In the genomic region with DNA sequence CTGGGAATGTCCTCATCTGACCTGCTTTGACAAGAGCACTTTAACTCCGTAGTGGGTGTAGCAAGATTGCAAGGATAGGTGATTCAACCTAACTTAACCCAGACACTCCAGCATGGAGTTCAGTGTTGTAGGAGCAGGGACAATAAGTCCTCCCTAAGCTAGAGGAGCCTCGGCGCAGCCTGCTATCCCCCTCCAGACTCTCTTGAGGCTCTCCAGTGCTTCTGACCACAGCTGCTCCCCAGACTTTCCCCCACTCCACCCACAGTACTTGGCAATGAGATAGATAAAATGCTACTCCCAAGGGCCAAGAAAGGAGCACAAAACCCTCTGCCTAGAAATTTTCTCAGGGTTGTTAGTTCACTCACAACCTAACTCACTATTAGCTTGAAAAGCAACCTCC, we compare ENCODE assay signal across 23 mouse cellular contexts. TPM values are rescaled to one million over a fixed set of nuclear protein-coding genes. Genes with fewer than 3 reads are reported as not detected.
"Had no signal": no experiment of that assay in that cellular context is flagged by ENCODE, and none has a peak within 500 bp of the region (broad histone marks: within the 10 kb centered on the region; RNA-seq: fewer than 3 reads in every experiment).

No protein-coding gene starts in this region.

- H3K9me3 ChIP-seq: hindbrain, embryonic 13.5 days; hindbrain, embryonic 15.5 days; limb, embryonic 13.5 days; limb, embryonic 15.5 days; liver, embryonic 12.5 days had no signal

- H3K4me3 ChIP-seq: gastrocnemius, adult 2 months; hindbrain, embryonic 13.5 days; hindbrain, embryonic 15.5 days; layer of hippocampus, adult 2 months; limb, embryonic 13.5 days; limb, embryonic 15.5 days; liver, embryonic 12.5 days had no signal

- H3K27ac ChIP-seq: gastrocnemius, adult 2 months; hindbrain, embryonic 13.5 days; hindbrain, embryonic 15.5 days; hindbrain, postnatal 0 days; layer of hippocampus, adult 2 months; limb, embryonic 13.5 days; limb, embryonic 15.5 days; liver, embryonic 12.5 days; liver, embryonic 14.5 days had no signal

- H3K9ac ChIP-seq: hindbrain, embryonic 13.5 days; hindbrain, embryonic 15.5 days; limb, embryonic 13.5 days; limb, embryonic 15.5 days; liver, embryonic 12.5 days; liver, embryonic 14.5 days had no signal

- H3K4me1 ChIP-seq: hindbrain, embryonic 13.5 days; hindbrain, embryonic 15.5 days; limb, embryonic 13.5 days; limb, embryonic 15.5 days; liver, embryonic 12.5 days had no signal

- ATAC-seq: forebrain, embryonic 16.5 days; hindbrain, postnatal 0 days; intestine, embryonic 16.5 days; liver, embryonic 12.5 days had no signal

- H3K27me3 ChIP-seq: hindbrain, embryonic 13.5 days; hindbrain, embryonic 15.5 days; limb, embryonic 13.5 days; limb, embryonic 15.5 days; liver, embryonic 12.5 days had no signal

- DNase-seq: gastrocnemius, adult 2 months; gastrocnemius, postnatal 10 days; gastrocnemius, postnatal 25 days; kidney, adult 11 months; kidney, adult 2 months; kidney, postnatal 10 days; kidney, postnatal 25 days; kidney, postnatal 4 days; left cerebral cortex, postnatal 4 days; lung, adult 18-20 months had no signal

- H3K36me3 ChIP-seq: hindbrain, embryonic 13.5 days; hindbrain, embryonic 15.5 days; limb, embryonic 13.5 days; limb, embryonic 15.5 days; liver, embryonic 12.5 days had no signal

- H3K4me2 ChIP-seq: hindbrain, embryonic 13.5 days; hindbrain, embryonic 15.5 days; limb, embryonic 13.5 days; limb, embryonic 15.5 days; liver, embryonic 12.5 days had no signal

RNA-seq across cellular contexts. Expression of gene Gria1, which starts 49.4 kb away (rescaled TPM):
- total RNA-seq: granulocyte monocyte progenitor cell, adult 5-6 weeks; hematopoietic stem cell, adult 5-6 weeks had no signal
- polyA plus RNA-seq: liver, adult 2 months had no signal
